Mouse (Mus musculus) E14TG2a.4 (cell line): ENCODE data around the gene Skint3.

Experiments
- CTCF ChIP-seq: conservative IDR thresholded peaks from 2 replicates; pipeline ENCODE4 v1.5.1; 2014; ENCODE audit warnings: low read length
- NANOG ChIP-seq: IDR thresholded peaks from 2 replicates; pipeline ENCODE4 v1.6.1; 2014; ENCODE audit warnings: borderline replicate concordance, low read length, mixed read lengths
- POU5F1 ChIP-seq: IDR thresholded peaks from 2 replicates; pipeline ENCODE4 v1.6.1; 2014; ENCODE audit warnings: low read length, borderline replicate concordance

DNA sequence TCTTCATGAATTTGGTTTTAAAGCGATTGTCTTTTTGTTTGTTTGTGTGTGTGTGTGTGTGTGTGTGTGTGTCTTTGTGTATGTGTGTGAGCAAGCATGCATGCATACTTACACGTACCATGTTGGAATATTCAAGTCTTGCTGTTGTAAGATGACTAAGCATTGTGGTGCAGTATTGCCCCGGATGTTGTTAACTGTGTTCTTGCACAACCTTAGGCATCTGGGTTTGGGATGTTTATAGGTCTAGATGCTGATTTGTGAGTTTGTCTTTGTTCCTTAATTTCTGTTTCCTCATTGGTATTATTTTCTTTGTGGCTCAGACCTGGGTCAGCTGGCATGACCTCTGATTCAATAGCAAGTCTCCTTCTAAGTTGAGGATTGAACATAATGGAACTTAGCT, 11.9 kb downstream of the Skint3 start:
- TF ChIP-seq CTCF: no peak
- TF ChIP-seq NANOG: no peak
- no peak for TF ChIP-seq POU5F1
